Mouse (Mus musculus) liver, embryonic 14.5 days (tissue): ENCODE data around the gene Cep41. TPM values are rescaled to one million over a fixed set of nuclear protein-coding genes. Genes with fewer than 3 reads are reported as not detected.

Experiments
- ATAC-seq: fragments of 200-750 bp; cut with Nextera tagmentation; 2 replicates; pipeline ENCODE4 v1.8.0; 2017; ENCODE audit warnings: moderate number of reproducible peaks, mild to moderate bottlenecking, moderate library complexity; ENCODE audit not compliant: insufficient read depth
- DNase-seq, 3 experiments: peaks; one replicate each; pipeline ENCODE4 v3.0.0-alpha.2; 2012 to 2013; ENCODE audit warnings: low read depth in 3 of 3, low spot score in 3 of 3
- H3K27ac ChIP-seq: fragments of 300-500 bp; sonication (generic); 2 replicates; pipeline ENCODE4 v1.5.1; 2014; ENCODE audit warnings: moderate library complexity, mild to moderate bottlenecking, control low read depth, inconsistent platforms
- H3K27me3 ChIP-seq: fragments of 300-500 bp; sonication (generic); 2 replicates; pipeline ENCODE4 v1.6.1; 2014; ENCODE audit warnings: mild to moderate bottlenecking, low read length, moderate library complexity; ENCODE audit not compliant: control insufficient read depth, insufficient read depth
- H3K36me3 ChIP-seq: fragments of 300-500 bp; sonication (generic); replicated peaks from 2 replicates; pipeline ENCODE4 v1.6.1; 2014; ENCODE audit warnings: low read depth; ENCODE audit not compliant: control insufficient read depth, insufficient read depth
- H3K4me1 ChIP-seq, 2 experiments: fragments of 200-500 bp in 1 of 2; fragments of 300-500 bp in 1 of 2; sonication (generic) in 1 of 2; replicated peaks; 2 replicates each; pipeline ENCODE4 v1.6.1; 2012 to 2014; ENCODE audit warnings: antibody characterized with exemption in 1 of 2, inconsistent platforms in 1 of 2, low read length in 1 of 2; ENCODE audit not compliant: control insufficient read depth in 2 of 2, insufficient read depth in 2 of 2
- H3K4me2 ChIP-seq: fragments of 300-500 bp; sonication (generic); 2 replicates; pipeline ENCODE4 v1.6.1; 2014; ENCODE audit warnings: low read depth, mild to moderate bottlenecking, control low read depth, moderate library complexity
- H3K4me3 ChIP-seq, 2 experiments: fragments of 200-500 bp in 1 of 2; fragments of 300-500 bp in 1 of 2; sonication (generic) in 1 of 2; 2 replicates each; pipeline ENCODE4 v1.5.1; 2012 to 2014; ENCODE audit warnings: low read depth in 2 of 2, low read length in 2 of 2, mild to moderate bottlenecking in 2 of 2, control low read depth in 1 of 2, inconsistent platforms in 1 of 2, moderate library complexity in 1 of 2; ENCODE audit not compliant: insufficient read depth in 1 of 2
- H3K9ac ChIP-seq: fragments of 300-500 bp; sonication (generic); replicated peaks from 2 replicates; pipeline ENCODE4 v1.6.1; 2014; ENCODE audit warnings: mild to moderate bottlenecking, control low read depth, moderate library complexity
- H3K9me3 ChIP-seq: fragments of 300-500 bp; sonication (generic); 2 replicates; pipeline ENCODE4 v1.6.1; 2016; ENCODE audit warnings: low read length, mixed read lengths; ENCODE audit not compliant: control insufficient read depth
- CTCF ChIP-seq: IDR thresholded peaks from 2 replicates; pipeline ENCODE4 v1.5.1; 2016; ENCODE audit warnings: antibody characterized with exemption, low read depth, control low read depth
- EP300 ChIP-seq: IDR thresholded peaks from 2 replicates; pipeline ENCODE4 v1.6.1; 2016; ENCODE audit warnings: antibody characterized with exemption, low read depth
- WGBS: fragments of 180-500 bp; shearing (Covaris S2); extraction: QIAGEN DNeasy Blood & Tissue Kit; methylation state at CpG from one replicate; pipeline ENCODE4 v1.1.7; 2014; ENCODE audit not compliant: insufficient replicate concordance; 5-methylcytosine and 5-hydroxymethylcytosine counted together
- polyA plus RNA-seq, 2 experiments: library from polyadenylated mRNA; depleted of rRNA in 1 of 2; stranded (reverse) in 1 of 2; unstranded in 1 of 2; fragments of >200 nt; fragmentation: Nextera tagmentation in 1 of 2; extraction: Ambion mirVana in 1 of 2; gene quantifications; 2 replicates each; pipeline versions ENCODE4 v1.2.1 to v1.2.3; 2012 to 2014

Cep41 gene
- polyA plus RNA-seq, 2 experiments = 3.6 to 4.0 TPM

GRCm38 (mm10) chr6:30654402-30654859 lies 39.1 kb downstream of the Cep41 start:
- Histone ChIP-seq H3K4me3 (no peak overlapping the region), H3K36me3 (no peaks in the 10 kb centered on the region), H3K4me1 (peaks cover 0 to 6% of the 10 kb centered on the region in 2 experiments; a peak in 2 of 4 replicates), H3K9ac (no peak overlapping the region), H3K27ac (no peak overlapping the region), H3K4me2 (no peak overlapping the region), H3K9me3 (no peaks in the 10 kb centered on the region), H3K27me3 (no peaks in the 10 kb centered on the region)
- ATAC-seq (no peak), DNase-seq (no peak)
- WGBS = 65% methylated on average over 6 of the region's 6 CpGs
- TF ChIP-seq EP300 (no peak), CTCF (no peak)

GRCm38 (mm10) chr6:30653518-30653917 lies 40.0 kb downstream of the Cep41 start:
- Histone ChIP-seq H3K9me3 (no peaks in the 10 kb centered on the region), H3K27me3 (no peaks in the 10 kb centered on the region), H3K9ac (no peak overlapping the region), H3K36me3 (no peaks in the 10 kb centered on the region), H3K27ac (no peak overlapping the region), H3K4me3 (no peak overlapping the region), H3K4me1 (peaks cover 0 to 2% of the 10 kb centered on the region in 2 experiments; a peak in 2 of 4 replicates), H3K4me2 (no peak overlapping the region)
- DNase-seq = no peak
- WGBS = 72% methylated on average over 6 of the region's 6 CpGs
- TF ChIP-seq CTCF (no peak), EP300 (no peak)
- ATAC-seq = no peak

DNA sequence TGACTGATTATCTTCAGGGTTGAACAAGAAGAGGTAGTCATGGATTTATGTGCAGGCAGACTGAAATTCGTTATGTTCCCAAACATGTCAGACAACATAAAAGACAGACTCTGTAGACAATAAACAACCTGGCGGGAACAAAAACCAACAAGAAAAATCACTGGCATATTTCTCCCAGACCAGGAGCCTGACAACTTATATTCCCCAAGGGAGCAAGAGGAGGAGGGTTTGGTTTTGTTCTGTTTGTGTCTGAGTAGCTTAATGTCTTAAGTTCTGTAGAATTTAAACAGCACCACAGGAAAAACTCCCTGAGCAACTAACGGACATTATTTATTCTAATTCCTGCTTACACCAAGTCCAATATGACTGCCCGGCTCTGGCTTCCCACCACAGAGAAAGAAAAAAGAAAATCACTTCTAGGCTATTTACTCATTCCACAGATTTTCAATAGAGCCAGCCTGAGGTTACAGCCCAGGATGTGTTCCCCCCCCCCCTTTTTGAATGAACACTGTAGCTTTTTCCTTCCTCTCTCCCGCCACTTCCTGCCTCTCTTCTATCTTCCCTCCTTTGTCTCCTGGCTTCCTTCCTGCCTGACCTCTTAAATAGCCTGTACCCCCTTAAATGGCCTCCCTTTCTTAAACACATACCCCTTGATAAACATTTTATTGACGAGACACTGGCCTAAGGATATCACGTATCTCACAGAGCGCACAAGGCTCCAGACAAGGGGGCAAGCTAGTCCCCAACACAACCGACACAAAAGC lies 40.9 kb downstream of the Cep41 start:
- Histone ChIP-seq H3K27me3 (no peaks in the 10 kb centered on the region), H3K9ac (no peak overlapping the region), H3K27ac (no peak overlapping the region), H3K4me3 (no peak overlapping the region), H3K4me2 (no peak overlapping the region), H3K9me3 (no peaks in the 10 kb centered on the region), H3K36me3 (no peaks in the 10 kb centered on the region), H3K4me1 (no peaks in the 10 kb centered on the region; a peak in 1 of 4 replicates)
- WGBS = 37% methylated on average over 9 of the region's 9 CpGs
- DNase-seq (no peak), ATAC-seq (no peak)
- TF ChIP-seq CTCF = no peak
- no peak for TF ChIP-seq EP300

DNA sequence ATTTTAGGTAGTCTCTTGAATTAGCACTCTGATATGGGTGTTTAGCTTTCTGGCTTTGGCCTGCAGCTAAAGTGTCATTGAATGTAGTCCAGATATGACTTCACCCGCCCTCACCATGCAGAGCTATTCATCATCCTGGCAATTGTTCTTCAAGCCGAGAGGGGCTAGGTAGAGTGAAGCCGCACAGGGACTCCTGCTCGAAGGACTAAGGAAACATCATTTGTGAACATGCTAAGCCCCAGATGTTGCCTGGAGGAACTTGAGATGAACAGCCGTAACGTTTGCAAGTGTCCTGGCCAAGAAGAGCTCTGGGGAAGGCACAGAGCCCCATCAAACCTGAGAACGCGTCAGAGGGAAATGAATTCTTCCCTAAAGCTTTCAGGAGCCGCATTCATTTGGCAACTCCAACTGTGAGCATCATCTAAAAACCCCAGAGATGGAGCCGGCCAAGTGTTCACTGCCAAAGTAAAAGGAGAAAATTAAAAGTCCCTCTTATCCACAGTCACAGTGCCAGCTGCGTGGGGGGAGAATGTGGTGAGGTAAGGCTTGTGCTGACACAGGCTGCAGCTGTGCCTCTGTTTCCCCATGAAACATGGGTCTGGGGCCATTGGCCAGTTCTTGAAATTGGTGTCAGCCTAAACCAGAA lies 43.8 kb downstream of the Cep41 start:
- no peak for ATAC-seq
- Histone ChIP-seq H3K9ac (no peak overlapping the region), H3K4me1 (no peaks in the 10 kb centered on the region; a peak in 1 of 4 replicates), H3K27me3 (no peaks in the 10 kb centered on the region), H3K4me2 (no peak overlapping the region), H3K4me3 (no peak overlapping the region), H3K9me3 (no peaks in the 10 kb centered on the region), H3K27ac (no peak overlapping the region), H3K36me3 (no peaks in the 10 kb centered on the region)
- TF ChIP-seq CTCF (no peak), EP300 (no peak)
- 72% methylated on average over 11 of the region's 11 CpGs for WGBS
- no peak for DNase-seq

GRCm38 (mm10) chr6:30645379-30645778 lies 48.2 kb downstream of the Cep41 start:
- H3K9me3 ChIP-seq = no peaks in the 10 kb centered on the region
- H3K4me2 ChIP-seq = no peak overlapping the region
- no peak overlapping the region for H3K27ac ChIP-seq
- no peak overlapping the region for H3K4me3 ChIP-seq
- TF ChIP-seq EP300 = no peak
- no peak for TF ChIP-seq CTCF
- DNase-seq = no peak
- 69% methylated on average over 6 of the region's 6 CpGs for WGBS
- H3K4me1 ChIP-seq = peaks cover 0 to 5% of the 10 kb centered on the region in 2 experiments; a peak in 2 of 4 replicates
- ATAC-seq = no peak
- no peak overlapping the region for H3K9ac ChIP-seq
- no peaks in the 10 kb centered on the region; the same call in 1 of the 2 replicates for H3K27me3 ChIP-seq
- no peaks in the 10 kb centered on the region for H3K36me3 ChIP-seq
